Mouse (Mus musculus): Measurements from ENCODE around the gene Fam186b. TPM values are rescaled to one million over a fixed set of nuclear protein-coding genes. Genes with fewer than 3 reads are reported as not detected.

Gene Fam186b
- polyA plus RNA-seq, 1 experiment, result 0.13 TPM

DNA sequence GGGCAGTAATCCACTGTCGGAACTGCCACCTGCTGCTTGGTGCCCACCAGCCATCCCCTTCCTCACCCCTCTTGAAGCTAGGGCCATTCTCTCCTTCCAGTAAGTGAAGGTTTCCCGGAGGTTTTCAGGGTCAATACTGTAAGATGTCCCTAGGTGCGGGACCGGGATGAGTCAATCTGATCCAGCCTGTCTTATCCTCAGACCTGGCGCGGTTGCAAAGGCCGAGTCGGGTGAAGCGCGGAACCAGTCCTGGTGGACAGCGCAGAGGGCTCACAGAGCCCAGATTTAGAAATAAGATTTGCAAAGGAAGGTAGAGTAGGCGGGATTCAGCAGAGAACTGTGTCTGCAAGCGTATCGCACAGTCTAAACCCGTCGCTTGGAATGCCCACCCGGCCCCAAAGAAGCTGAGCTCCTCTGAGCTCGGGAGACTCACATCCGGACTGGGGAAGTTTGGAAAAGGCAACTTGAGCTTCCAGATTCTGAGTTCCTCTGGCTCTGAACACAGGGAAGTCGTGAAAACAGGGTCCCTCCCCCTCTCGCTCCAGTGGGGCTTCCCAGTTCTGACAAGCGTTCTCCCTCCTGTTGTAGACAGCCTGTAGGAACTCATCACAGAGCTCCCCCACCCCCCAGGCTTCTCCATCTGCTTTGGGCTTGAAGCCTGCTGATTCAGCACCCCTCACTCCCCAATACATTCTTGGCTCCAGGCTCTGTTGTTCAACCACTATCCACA is 70.4 kb downstream of the Fam186b start:
- no peaks in the 10 kb centered on the region for H3K36me3 ChIP-seq (ENCODE audit: control insufficient read depth, insufficient read depth, low read length)
- no peak overlapping the region for H3K4me3 ChIP-seq (ENCODE audit: insufficient read depth, low read depth, low read length)
- peaks cover 7% of the 10 kb centered on the region for H3K27me3 ChIP-seq (replicated peaks; ENCODE audit: control insufficient read depth, insufficient read depth, low read length)
- 4% methylated on average over 22 of the region's 22 CpGs for WGBS
- no peak for DNase-seq
- TF ChIP-seq POLR2A (IDR thresholded peaks at IDR 0.05; ENCODE audit: low read depth, low read length) (no peak), CTCF (conservative IDR thresholded peaks at IDR 0.05; ENCODE audit: insufficient read depth, insufficient read length, low read depth, low read length) (no peak)
- no peak overlapping the region for H3K27ac ChIP-seq (ENCODE audit: insufficient read depth, low read depth, low read length)
- H3K4me1 ChIP-seq (ENCODE audit: control insufficient read depth, insufficient read depth, low read length), result no peaks in the 10 kb centered on the region

- H3K27ac ChIP-seq (ENCODE audit: insufficient read depth, low read depth, low read length), result no peak within 1 kb of the TSS
- under 1% methylated on average over 65 of the region's 66 CpGs for WGBS
- H3K27me3 ChIP-seq (replicated peaks; ENCODE audit: control insufficient read depth, insufficient read depth, low read length), result peaks cover 7% of the 10 kb centered on the region
- H3K36me3 ChIP-seq (ENCODE audit: control insufficient read depth, insufficient read depth, low read length), result no peaks in the 10 kb centered on the region
- peak within 1 kb of the TSS; percentile 33 for H3K4me3 ChIP-seq (ENCODE audit: insufficient read depth, low read depth, low read length)
- DNase-seq, result peak; percentile 55
- no peaks in the 10 kb centered on the region for H3K4me1 ChIP-seq (ENCODE audit: control insufficient read depth, insufficient read depth, low read length)
- TF ChIP-seq POLR2A (IDR thresholded peaks at IDR 0.05; ENCODE audit: low read depth, low read length) (no peak), CTCF (conservative IDR thresholded peaks at IDR 0.05; ENCODE audit: insufficient read depth, insufficient read length, low read depth, low read length) (no peak)
These were observed 71.3 kb downstream of the Fam186b start, which contains the start of gene Kcnh3 for GRCm38 (mm10) chr15:99224208-99224911. Kcnh3 (plus strand) TSS chr15:99224861.

DNA sequence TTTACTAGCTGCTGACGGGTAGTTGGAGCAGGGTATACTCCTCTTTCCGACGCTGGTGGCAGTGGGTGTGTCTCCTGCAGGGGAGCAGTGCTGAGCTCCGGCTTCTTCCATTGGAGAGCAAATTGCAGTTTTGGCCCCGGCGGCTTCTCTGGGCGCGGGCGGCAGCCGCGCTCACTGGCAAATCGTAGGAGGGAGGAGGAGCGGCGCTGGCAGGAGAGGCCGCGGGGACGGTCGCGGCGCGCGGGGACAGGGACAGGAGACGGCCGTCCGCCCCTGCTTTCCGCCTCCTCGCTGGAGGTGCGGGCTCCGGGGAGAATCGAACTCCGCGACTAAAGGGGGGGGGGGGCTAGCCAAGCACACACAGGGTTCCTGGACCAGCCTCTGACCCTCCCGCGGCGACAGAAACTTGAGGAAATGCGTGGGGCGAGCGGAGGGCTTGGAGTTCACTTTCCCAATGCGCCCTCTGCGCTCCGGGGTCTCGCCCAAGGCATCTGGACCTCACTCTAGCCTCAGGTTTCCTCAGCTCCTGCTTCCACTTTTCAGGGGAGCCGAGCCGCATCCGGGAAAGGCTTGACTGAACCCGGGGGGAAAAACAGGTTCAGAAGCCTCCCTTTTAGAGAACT is 72.0 kb downstream of the Fam186b start:
- Histone ChIP-seq H3K4me1 (ENCODE audit: control insufficient read depth, insufficient read depth, low read length) (no peaks in the 10 kb centered on the region), H3K27ac (ENCODE audit: insufficient read depth, low read depth, low read length) (no peak overlapping the region), H3K27me3 (replicated peaks; ENCODE audit: control insufficient read depth, insufficient read depth, low read length) (peaks cover 7% of the 10 kb centered on the region), H3K4me3 (ENCODE audit: insufficient read depth, low read depth, low read length) (peak overlapping the region; percentile 33), H3K36me3 (ENCODE audit: control insufficient read depth, insufficient read depth, low read length) (no peaks in the 10 kb centered on the region)
- peak; percentile 41 for DNase-seq
- 2% methylated on average over 46 of the region's 46 CpGs for WGBS
- no peak for TF ChIP-seq CTCF (conservative IDR thresholded peaks at IDR 0.05; ENCODE audit: insufficient read depth, insufficient read length, low read depth, low read length)
- no peak for TF ChIP-seq POLR2A (IDR thresholded peaks at IDR 0.05; ENCODE audit: low read depth, low read length)

DNA sequence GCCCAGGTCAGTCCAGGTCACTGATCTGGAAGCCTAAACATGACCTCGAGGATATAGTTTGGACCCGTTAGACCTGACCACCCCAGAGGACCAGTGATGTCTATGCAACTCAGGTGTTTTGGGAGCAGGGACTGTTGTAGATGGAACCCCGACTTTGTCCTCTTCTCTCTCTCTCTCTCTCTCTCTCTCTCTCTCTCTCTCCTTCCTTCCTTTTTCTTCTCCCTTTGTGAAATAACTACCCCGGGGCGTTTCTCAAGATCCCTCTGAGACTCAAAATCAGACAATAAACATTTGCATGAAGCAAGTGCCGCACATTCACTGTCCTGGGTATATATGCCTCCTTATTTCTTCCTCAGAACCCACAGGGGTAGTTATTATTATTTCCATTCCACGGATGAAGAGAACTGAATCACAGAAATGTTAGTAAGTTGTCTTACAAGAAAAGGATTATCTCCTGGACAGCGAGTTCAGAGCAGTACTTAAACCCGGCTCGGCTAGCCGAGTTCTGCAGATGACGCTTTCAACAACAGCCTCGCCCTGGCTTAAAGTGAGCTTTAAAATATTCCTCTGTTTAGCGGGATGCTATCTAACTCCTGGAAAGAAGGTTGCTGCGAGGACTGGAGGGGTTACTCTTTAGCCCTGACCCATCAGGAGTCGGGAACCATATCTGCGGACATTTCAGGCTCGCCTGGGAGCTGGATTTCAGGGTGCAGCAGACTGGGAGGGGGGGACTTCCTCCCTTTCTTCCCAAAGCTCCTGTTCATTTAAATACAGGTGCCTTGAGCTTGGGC is 72.7 kb downstream of the Fam186b start:
- H3K36me3 ChIP-seq (ENCODE audit: control insufficient read depth, insufficient read depth, low read length), result no peaks in the 10 kb centered on the region
- H3K4me1 ChIP-seq (ENCODE audit: control insufficient read depth, insufficient read depth, low read length), result no peaks in the 10 kb centered on the region
- no peak for DNase-seq
- no peak overlapping the region for H3K27ac ChIP-seq (ENCODE audit: insufficient read depth, low read depth, low read length)
- WGBS, result 7% methylated on average over 18 of the region's 18 CpGs
- peaks cover 7% of the 10 kb centered on the region for H3K27me3 ChIP-seq (replicated peaks; ENCODE audit: control insufficient read depth, insufficient read depth, low read length)
- peak overlapping the region; percentile 33; the same call in 1 of the 2 replicates for H3K4me3 ChIP-seq (ENCODE audit: insufficient read depth, low read depth, low read length)
- TF ChIP-seq POLR2A (IDR thresholded peaks at IDR 0.05; ENCODE audit: low read depth, low read length) (no peak), CTCF (conservative IDR thresholded peaks at IDR 0.05; ENCODE audit: insufficient read depth, insufficient read length, low read depth, low read length) (no peak)

GRCm38 (mm10) chr15:99221315-99221952 is 74.3 kb downstream of the Fam186b start:
- peaks cover 7% of the 10 kb centered on the region for H3K27me3 ChIP-seq (replicated peaks; ENCODE audit: control insufficient read depth, insufficient read depth, low read length)
- H3K36me3 ChIP-seq (ENCODE audit: control insufficient read depth, insufficient read depth, low read length), result no peaks in the 10 kb centered on the region
- WGBS, result 25% methylated on average over 8 of the region's 8 CpGs
- TF ChIP-seq POLR2A (IDR thresholded peaks at IDR 0.05; ENCODE audit: low read depth, low read length), result no peak
- TF ChIP-seq CTCF (conservative IDR thresholded peaks at IDR 0.05; ENCODE audit: insufficient read depth, insufficient read length, low read depth, low read length), result no peak
- no peak overlapping the region for H3K27ac ChIP-seq (ENCODE audit: insufficient read depth, low read depth, low read length)
- no peaks in the 10 kb centered on the region for H3K4me1 ChIP-seq (ENCODE audit: control insufficient read depth, insufficient read depth, low read length)
- DNase-seq, result no peak
- no peak overlapping the region for H3K4me3 ChIP-seq (ENCODE audit: insufficient read depth, low read depth, low read length)

Other genes starting within 250 kb of the Fam186b start
- gene Prph, start 240.7 kb downstream of the Fam186b start, polyA plus RNA-seq (2012; rRNA removed), result 1.7 and 3.2 TPM in 2 replicates
- 0.29 and 0.33 TPM in 2 replicates for gene Troap, start 221.3 kb downstream of the Fam186b start, polyA plus RNA-seq (2012; rRNA removed)
- 0.44 and 0.61 TPM in 2 replicates for gene C1ql4, start 208.1 kb downstream of the Fam186b start, polyA plus RNA-seq (2012; rRNA removed)
- 49.9 and 53.4 TPM in 2 replicates for gene Dnajc22, start 202.7 kb downstream of the Fam186b start, polyA plus RNA-seq (2012; rRNA removed)
- 8.6 and 10.0 TPM in 2 replicates for gene Spats2, start 170.0 kb downstream of the Fam186b start, polyA plus RNA-seq (2012; rRNA removed)
- gene Kcnh3, start 71.0 kb downstream of the Fam186b start, polyA plus RNA-seq (2012; rRNA removed), result 0.38 and 0.42 TPM in 2 replicates
- gene Mcrs1, start 43.9 kb downstream of the Fam186b start, polyA plus RNA-seq (2012; rRNA removed), result 70.6 and 81.3 TPM in 2 replicates
- 48.0 and 59.4 TPM in 2 replicates for gene Prpf40b, start 801 bp downstream of the Fam186b start, polyA plus RNA-seq (2012; rRNA removed)
- gene Fmnl3, start 74.6 kb upstream of the Fam186b start, polyA plus RNA-seq (2012; rRNA removed), result 26.8 and 26.9 TPM in 2 replicates
- 2,322 and 2,701 TPM in 2 replicates for gene Tmbim6, start 97.0 kb upstream of the Fam186b start, polyA plus RNA-seq (2012; rRNA removed)
- 3.1 and 3.9 TPM in 2 replicates for gene Nckap5l, start 161.9 kb upstream of the Fam186b start, polyA plus RNA-seq (2012; rRNA removed)
- gene Bcdin3d, start 178.8 kb upstream of the Fam186b start, polyA plus RNA-seq (2012; rRNA removed), result 5.8 and 7.0 TPM in 2 replicates
- gene Faim2, start 232.3 kb upstream of the Fam186b start, polyA plus RNA-seq (2012; rRNA removed), result 0.43 and 1.3 TPM in 2 replicates

Data from kidney, adult 2 months (tissue).